Mouse (Mus musculus) macrophage (primary cell): ENCODE results near the gene P2ry14. TPM values are rescaled to one million over a fixed set of nuclear protein-coding genes. Genes with fewer than 3 reads are reported as not detected.

Experiments used
- H3K27ac ChIP-seq: fragments of 350-480 bp; formaldehyde crosslinking; 2 replicates; pipeline ENCODE4 v1.9.0; 2021
- H3K36me3 ChIP-seq: fragments of 350-480 bp; formaldehyde crosslinking; 2 replicates; pipeline ENCODE4 v1.9.0; 2021; ENCODE audit errors: inconsistent target
- H3K4me3 ChIP-seq: fragments of 350-480 bp; formaldehyde crosslinking; 2 replicates; pipeline ENCODE4 v1.9.0; 2021; ENCODE audit errors: inconsistent target
- H3K79me2 ChIP-seq: fragments of 350-480 bp; formaldehyde crosslinking; 2 replicates; pipeline ENCODE4 v1.9.0; 2021; ENCODE audit errors: inconsistent target
- WGBS: methylation state at CpG from one replicate; pipeline ENCODE4 v1.1.7; 2026; ENCODE audit warnings: inconsistent platforms; ENCODE audit not compliant: missing documents; 5-methylcytosine and 5-hydroxymethylcytosine counted together
- polyA plus RNA-seq: library from polyadenylated mRNA; stranded (reverse); fragments of 250-400 nt; gene quantifications from 3 replicates; pipeline ENCODE4 v1.2.4, GENCODE M21; 2018; ENCODE audit warnings: inconsistent platforms
- total RNA-seq, 78 experiments: library from RNA; depleted of rRNA; stranded (reverse); fragments of 250-400 nt; gene quantifications; 1 replicate in 9 of 78; 2 replicates in 24 of 78; 3 replicates in 43 of 78; 4 replicates in 2 of 78; pipeline ENCODE4 v1.2.4; 2018; ENCODE audit warnings: inconsistent platforms in 56 of 78

P2ry14 gene
- total RNA-seq (2018; cell fraction: chromatin; rRNA removed): 100 to 1,000 TPM in 5 of 26 experiments, 10 to 100 TPM in 21; 19.4 to 147 (median 66.7) TPM
- 100 to 1,000 TPM in 3 of 26 experiments, 10 to 100 TPM in 23; 32.6 to 136 (median 62.8) TPM for total RNA-seq (2018; cell fraction: cytosol; rRNA removed)
- 100 to 1,000 TPM in 8 of 26 experiments, 10 to 100 TPM in 18; 19.8 to 137 (median 73.9) TPM for total RNA-seq (2018; cell fraction: nucleus; rRNA removed)
- 13.2 to 63.8 TPM (median 61.0 TPM) in 3 replicates for polyA plus RNA-seq

DNA sequence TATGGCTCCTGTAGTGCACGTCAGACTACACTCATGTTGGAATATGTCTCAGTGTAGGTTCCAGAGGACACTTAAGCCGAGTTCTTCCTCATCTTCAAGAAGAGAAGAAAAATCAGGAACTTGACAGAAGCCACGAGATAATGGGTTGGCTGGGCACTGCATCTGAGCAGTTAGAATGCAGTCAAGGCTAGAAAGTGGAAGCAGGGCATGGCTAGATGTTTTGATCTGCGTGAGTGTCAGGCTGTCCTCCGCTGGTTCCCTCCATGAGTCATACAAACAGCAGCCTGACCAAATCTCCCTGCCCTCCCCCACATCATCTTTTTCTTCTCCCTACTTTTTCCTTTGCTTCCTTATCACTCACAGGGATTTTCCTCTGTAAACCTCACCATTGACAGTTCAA lies at the start of gene P2ry14:
P2ry14 (minus strand) TSS at position 195 of the 400 bp plus-strand sequence.
- no peak within 1 kb of the TSS; the same call in 1 of the 2 replicates for H3K4me3 ChIP-seq
- H3K79me2 ChIP-seq: peaks cover 26% of the 10 kb centered on the region; the same call in 1 of the 2 replicates
- peak within 1 kb of the TSS; percentile 61 for H3K27ac ChIP-seq
- H3K36me3 ChIP-seq: no peaks in the 10 kb centered on the region
- WGBS: 5% methylated on average over 5 of the region's 5 CpGs

DNA sequence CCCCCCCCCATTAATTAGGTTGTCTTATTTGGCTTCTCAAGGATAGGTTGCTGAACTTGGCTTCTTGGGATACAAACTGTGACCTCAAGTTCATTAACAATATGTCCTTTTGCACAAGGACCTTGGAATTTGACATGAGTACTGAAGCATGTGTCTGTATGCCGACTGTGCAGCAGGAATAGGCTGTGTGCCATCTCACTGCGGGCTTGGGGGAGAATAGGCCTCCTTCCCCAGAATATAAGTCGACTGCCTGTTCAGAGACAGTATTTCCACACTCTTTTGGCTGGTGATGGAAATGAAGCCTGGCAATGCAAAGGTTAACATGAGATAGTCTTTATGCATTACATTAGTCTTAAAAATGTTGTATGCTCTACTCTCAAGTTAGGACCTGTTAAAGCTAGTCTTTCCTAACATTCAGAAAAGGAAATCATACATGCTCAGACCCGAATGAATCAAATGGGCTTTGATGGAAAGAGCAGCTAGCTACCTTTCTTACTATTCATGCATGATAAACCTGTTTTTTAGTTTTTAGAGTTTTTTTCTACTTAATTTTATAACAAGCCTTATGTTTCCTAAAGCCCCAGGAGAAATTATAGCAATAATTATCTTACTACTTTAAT lies 44.0 kb upstream of the P2ry14 start:
- Histone ChIP-seq H3K4me3 (no peak overlapping the region), H3K36me3 (no peaks in the 10 kb centered on the region), H3K79me2 (no peaks in the 10 kb centered on the region), H3K27ac (no peak overlapping the region)
- WGBS: 95% methylated on average over 4 of the region's 4 CpGs

DNA sequence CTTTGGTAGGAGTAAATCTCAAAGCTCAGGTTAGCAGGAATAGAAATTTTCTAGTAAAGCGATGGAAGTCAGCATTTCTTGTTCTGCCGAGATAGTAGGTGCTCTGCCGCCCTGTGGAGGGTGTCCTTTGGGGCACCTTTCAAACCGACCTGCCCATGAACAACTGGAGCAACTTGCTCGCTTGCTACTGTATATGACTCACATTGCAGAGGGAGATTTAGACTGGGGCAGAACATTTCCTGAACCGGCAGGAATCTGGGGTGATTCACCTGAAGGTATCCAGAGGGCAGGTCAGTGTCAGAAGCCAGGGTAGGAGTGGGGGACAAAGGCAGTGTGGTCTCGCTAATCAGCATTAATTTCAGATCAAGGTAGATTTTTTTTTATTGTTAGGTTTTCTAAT lies 41.5 kb upstream of the P2ry14 start, which contains the start of gene Gpr87:
Gpr87 (minus strand) TSS at position 167 of the 400 bp plus-strand sequence.
- H3K79me2 ChIP-seq: no peaks in the 10 kb centered on the region
- H3K27ac ChIP-seq: no peak within 1 kb of the TSS
- WGBS: 91% methylated on average over 7 of the region's 7 CpGs
- no peak within 1 kb of the TSS for H3K4me3 ChIP-seq
- no peaks in the 10 kb centered on the region for H3K36me3 ChIP-seq

GRCm38 (mm10) chr3:59194099-59194498 lies 40.7 kb upstream of the P2ry14 start:
- no peak overlapping the region for H3K4me3 ChIP-seq
- no peaks in the 10 kb centered on the region for H3K36me3 ChIP-seq
- no peak overlapping the region for H3K27ac ChIP-seq
- WGBS: 91% methylated on average over 7 of the region's 7 CpGs
- no peaks in the 10 kb centered on the region for H3K79me2 ChIP-seq

DNA sequence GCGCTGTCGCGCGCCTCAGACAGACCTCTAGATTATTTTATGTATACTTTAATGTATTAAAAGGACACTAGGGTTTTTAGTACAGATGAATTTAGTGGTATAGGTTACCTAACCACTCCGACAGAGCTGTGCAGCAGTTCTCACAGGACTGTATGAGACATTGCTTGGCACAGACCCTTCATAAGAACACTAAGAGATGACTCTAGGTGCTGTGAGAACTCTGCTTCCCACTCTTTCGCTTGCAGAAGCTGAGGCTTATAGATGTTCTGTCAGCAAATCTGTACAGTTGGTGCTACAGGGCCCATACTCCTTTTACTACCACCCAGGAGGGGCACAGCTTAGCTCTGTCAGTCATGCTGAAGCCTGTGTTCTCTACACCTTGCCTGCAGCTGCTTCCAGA lies 38.3 kb upstream of the P2ry14 start:
- no peak overlapping the region for H3K27ac ChIP-seq
- no peaks in the 10 kb centered on the region for H3K36me3 ChIP-seq
- WGBS: 99% methylated on average over 6 of the region's 6 CpGs
- no peaks in the 10 kb centered on the region for H3K79me2 ChIP-seq
- H3K4me3 ChIP-seq: no peak overlapping the region

- Histone ChIP-seq H3K27ac (no peak overlapping the region), H3K36me3 (no peaks in the 10 kb centered on the region), H3K4me3 (no peak overlapping the region), H3K79me2 (no peaks in the 10 kb centered on the region)
- 86% methylated on average over 4 of the region's 4 CpGs for WGBS
Observed at GRCm38 (mm10) chr3:59187336-59187735, 33.9 kb upstream of the P2ry14 start.

- Histone ChIP-seq H3K36me3 (no peaks in the 10 kb centered on the region), H3K79me2 (no peaks in the 10 kb centered on the region), H3K4me3 (no peak overlapping the region), H3K27ac (no peak overlapping the region)
- 85% methylated on average over 4 of the region's 4 CpGs for WGBS
Observed at GRCm38 (mm10) chr3:59185662-59186061, 32.2 kb upstream of the P2ry14 start.

GRCm38 (mm10) chr3:59182129-59182528 lies 28.7 kb upstream of the P2ry14 start:
- H3K4me3 ChIP-seq: no peak overlapping the region
- no peaks in the 10 kb centered on the region for H3K79me2 ChIP-seq
- H3K27ac ChIP-seq: no peak overlapping the region
- H3K36me3 ChIP-seq: no peaks in the 10 kb centered on the region

GRCm38 (mm10) chr3:59181134-59181533 lies 27.7 kb upstream of the P2ry14 start:
- WGBS: 96% methylated on average over 5 of the region's 5 CpGs
- Histone ChIP-seq H3K36me3 (no peaks in the 10 kb centered on the region), H3K4me3 (no peak overlapping the region), H3K79me2 (no peaks in the 10 kb centered on the region), H3K27ac (no peak overlapping the region)

DNA sequence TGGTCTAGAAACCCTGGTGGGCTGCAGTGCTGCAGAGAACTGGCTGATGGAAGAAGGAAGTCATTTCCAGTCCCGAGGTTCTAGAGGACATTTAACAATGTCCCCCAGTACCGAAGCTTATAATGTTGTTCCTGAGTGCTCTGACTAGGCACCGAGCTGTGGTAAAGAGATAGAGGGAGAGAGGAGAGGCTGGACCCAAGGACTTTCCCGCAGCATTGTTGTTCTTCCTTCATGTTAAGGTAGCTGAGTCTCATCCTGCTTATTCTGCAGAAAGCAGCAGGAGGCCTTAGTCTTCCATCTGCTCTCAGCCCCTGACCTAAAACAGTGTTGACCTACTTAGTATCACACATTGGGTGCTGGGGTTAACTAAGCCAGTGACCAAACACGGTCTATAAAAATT lies 23.5 kb upstream of the P2ry14 start:
- Histone ChIP-seq H3K27ac (no peak overlapping the region), H3K79me2 (no peaks in the 10 kb centered on the region), H3K36me3 (no peaks in the 10 kb centered on the region), H3K4me3 (no peak overlapping the region)
- 82% methylated on average over 5 of the region's 5 CpGs for WGBS

- no peaks in the 10 kb centered on the region for H3K36me3 ChIP-seq
- H3K4me3 ChIP-seq: no peak overlapping the region
- H3K79me2 ChIP-seq: no peaks in the 10 kb centered on the region
- 38% methylated on average over 4 of the region's 5 CpGs for WGBS
- H3K27ac ChIP-seq: no peak overlapping the region
Observed at GRCm38 (mm10) chr3:59175234-59175633, 21.8 kb upstream of the P2ry14 start.

DNA sequence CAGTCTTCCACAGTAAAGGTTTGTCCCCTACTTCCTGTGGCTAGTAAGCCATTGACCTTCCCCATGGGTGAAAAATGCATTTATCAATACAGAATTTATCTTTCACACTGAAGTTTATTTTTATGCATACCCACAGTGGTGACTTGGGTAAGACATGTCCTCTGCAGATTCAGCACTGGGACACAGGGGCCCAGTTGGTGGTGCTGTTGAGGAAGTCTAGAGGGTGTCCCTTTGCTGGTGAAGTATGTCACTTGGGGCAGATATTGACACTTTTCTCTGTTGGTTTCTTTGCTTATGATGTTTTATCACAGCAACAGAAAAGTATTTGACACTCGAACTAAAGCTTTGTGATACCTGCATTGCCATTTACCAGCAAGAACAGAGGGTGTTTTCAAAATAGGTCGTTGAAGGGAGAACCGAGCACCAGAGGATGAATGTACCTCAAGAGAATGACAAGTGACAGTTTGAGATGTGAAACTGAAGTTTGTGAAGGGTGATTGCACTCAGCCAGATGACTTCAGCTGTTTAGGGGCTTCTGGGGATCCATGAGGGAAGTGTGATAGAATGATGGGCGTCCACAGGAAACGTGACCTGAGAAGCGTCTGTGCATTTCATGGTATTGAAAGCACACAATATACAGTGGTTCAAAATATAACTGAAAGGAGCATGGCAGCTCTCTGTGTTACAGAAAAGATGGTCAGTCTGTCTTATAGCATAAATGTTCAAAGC lies 21.2 kb upstream of the P2ry14 start:
- Histone ChIP-seq H3K36me3 (no peaks in the 10 kb centered on the region), H3K4me3 (no peak overlapping the region), H3K27ac (no peak overlapping the region), H3K79me2 (no peaks in the 10 kb centered on the region)
- WGBS: 56% methylated on average over 6 of the region's 6 CpGs

DNA sequence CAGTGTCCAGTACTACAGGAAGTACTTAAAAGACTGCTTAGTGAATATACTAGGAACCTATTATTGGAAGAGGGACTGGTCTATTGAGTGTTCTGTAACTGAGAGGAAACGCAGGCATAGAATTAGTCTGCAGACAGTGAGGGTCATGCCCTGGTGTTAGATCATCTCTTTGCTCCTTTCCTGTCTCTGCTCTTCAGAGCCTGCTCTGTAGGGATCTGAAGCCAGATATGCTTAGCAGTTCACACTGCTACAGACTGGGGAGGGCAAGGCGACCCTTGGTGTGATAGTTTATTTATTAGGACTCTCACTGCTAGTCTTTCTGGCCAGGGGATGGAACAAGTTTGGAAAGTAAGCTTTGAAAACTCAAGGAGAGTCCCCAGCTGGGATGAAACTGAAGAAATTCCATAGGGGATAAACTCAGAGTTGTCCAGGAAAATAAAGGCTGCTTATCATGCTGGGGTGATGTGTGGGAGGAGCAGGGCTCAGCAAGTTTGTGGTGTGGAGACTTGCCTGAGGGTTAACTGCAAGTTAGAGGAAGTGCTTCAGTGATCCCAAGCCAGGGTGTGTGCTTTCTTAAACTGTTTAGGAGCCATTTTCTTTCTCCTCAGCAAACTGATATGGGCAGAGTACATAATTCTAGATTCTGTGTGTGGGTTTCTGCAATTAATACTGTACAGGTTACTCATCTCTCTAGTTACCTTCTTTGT lies 16.7 kb upstream of the P2ry14 start:
- H3K36me3 ChIP-seq: no peaks in the 10 kb centered on the region
- 100% methylated on average over 1 of the region's 2 CpGs for WGBS
- no peak overlapping the region for H3K27ac ChIP-seq
- no peaks in the 10 kb centered on the region for H3K79me2 ChIP-seq
- H3K4me3 ChIP-seq: no peak overlapping the region

- H3K36me3 ChIP-seq: no peaks in the 10 kb centered on the region
- H3K27ac ChIP-seq: no peak overlapping the region
- H3K79me2 ChIP-seq: no peaks in the 10 kb centered on the region
- no peak overlapping the region for H3K4me3 ChIP-seq
- 83% methylated on average over 4 of the region's 4 CpGs for WGBS
Observed at GRCm38 (mm10) chr3:59169215-59169614, 15.8 kb upstream of the P2ry14 start.

DNA sequence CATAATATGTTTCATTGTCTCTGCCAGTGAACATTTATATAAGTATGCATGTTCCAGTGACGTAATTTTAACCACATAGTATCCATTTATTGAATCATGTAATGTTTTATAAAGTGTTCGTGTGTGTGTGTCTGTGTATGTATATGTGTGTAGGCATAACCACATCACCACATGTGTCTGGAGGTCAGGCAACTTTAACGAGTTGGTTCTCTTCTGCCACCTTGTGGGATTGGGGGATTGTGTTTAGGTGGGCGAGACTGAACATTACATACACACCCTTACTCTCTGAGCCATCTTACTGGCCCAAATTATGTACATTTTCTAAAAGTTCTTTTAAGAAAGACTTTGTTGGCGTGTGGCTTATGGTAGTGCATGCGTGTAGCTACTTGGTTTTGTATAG lies 15.1 kb upstream of the P2ry14 start:
- H3K36me3 ChIP-seq: no peaks in the 10 kb centered on the region
- no peak overlapping the region for H3K4me3 ChIP-seq
- H3K27ac ChIP-seq: no peak overlapping the region
- 63% methylated on average over 6 of the region's 6 CpGs for WGBS
- H3K79me2 ChIP-seq: no peaks in the 10 kb centered on the region
